Mouse (Mus musculus) testis, adult 2 months (tissue): Measurements from ENCODE around the gene Sncg.
A peak's percentile ranks its signal among the peaks of the same experiment; 100 is the strongest.

Experiments used
- CTCF ChIP-seq: fragments of 200-500 bp; IDR thresholded peaks from 2 replicates; pipeline ENCODE4 v1.5.1; 2012; ENCODE audit warnings: low read depth, mild to moderate bottlenecking, inconsistent platforms, low read length, moderate library complexity; ENCODE audit not compliant: control insufficient read depth, insufficient read depth, insufficient replicate concordance
- POLR2A ChIP-seq: fragments of 200-500 bp; IDR thresholded peaks from 2 replicates; pipeline ENCODE4 v1.6.1; 2012; ENCODE audit warnings: low read depth, mild to moderate bottlenecking, inconsistent platforms, low read length, moderate library complexity; ENCODE audit not compliant: control insufficient read depth

- no peak for TF ChIP-seq POLR2A
- peak; percentile 39; the same call in 1 of the 2 replicates for TF ChIP-seq CTCF
These were observed 1.9 kb downstream of the Sncg start for GRCm38 (mm10) chr14:34372646-34373045.
